Mouse (Mus musculus): Measurements from ENCODE around the gene Sirt7. TPM values are rescaled to one million over a fixed set of nuclear protein-coding genes. Genes with fewer than 3 reads are reported as not detected.
"Not testable (repeated sequence)": the region's sequence is repeated elsewhere in the genome, so short reads cannot be mapped to it uniquely, and the experiment has no call there.

Sirt7 gene
- polyA plus RNA-seq, 1 experiment from 2014 or later: 20.8 TPM

- H3K27ac ChIP-seq (replicated peaks; ENCODE audit: low read depth, low read length); DNase-seq (ENCODE audit: low spot score); H3K9ac ChIP-seq (replicated peaks; ENCODE audit: low read length); ATAC-seq (replicated peaks; ENCODE audit: insufficient number of reproducible peaks, low FRiP score, low TSS enrichment, low read depth); H3K27me3 ChIP-seq (ENCODE audit: control insufficient read depth, insufficient read depth, low read length); H3K9me3 ChIP-seq (replicated peaks; ENCODE audit: control insufficient read depth, low read length); H3K4me2 ChIP-seq (ENCODE audit: low read depth, low read length); H3K4me3 ChIP-seq (ENCODE audit: low read depth, low read length): not testable (repeated sequence)
- Histone ChIP-seq H3K4me1 (ENCODE audit: control insufficient read depth, insufficient read depth, low read length) (peaks cover 14% of the 10 kb centered on the region), H3K36me3 (replicated peaks; ENCODE audit: control insufficient read depth, insufficient read depth, low read depth, low read length) (peaks cover 15% of the 10 kb centered on the region)
- 96% methylated on average over 2 of the region's 2 CpGs for WGBS
Measured at GRCm38 (mm10) chr11:120582982-120583293, 42.1 kb downstream of the Sirt7 start.

- Histone ChIP-seq H3K27ac (replicated peaks; ENCODE audit: low read depth, low read length) (peak overlapping the region; percentile 89), H3K4me1 (ENCODE audit: control insufficient read depth, insufficient read depth, low read length) (peaks cover 14% of the 10 kb centered on the region), H3K4me3 (ENCODE audit: low read depth, low read length) (peak overlapping the region; percentile 94; the same call in 1 of the 2 replicates), H3K4me2 (ENCODE audit: low read depth, low read length) (peak overlapping the region; percentile 90), H3K36me3 (replicated peaks; ENCODE audit: control insufficient read depth, insufficient read depth, low read depth, low read length) (peaks cover 17% of the 10 kb centered on the region), H3K9ac (replicated peaks; ENCODE audit: low read length) (peak overlapping the region; percentile 95), H3K27me3 (ENCODE audit: control insufficient read depth, insufficient read depth, low read length) (no peaks in the 10 kb centered on the region), H3K9me3 (replicated peaks; ENCODE audit: control insufficient read depth, low read length) (peaks cover 3% of the 10 kb centered on the region)
- 82% methylated on average over 8 of the region's 8 CpGs for WGBS
- DNase-seq (ENCODE audit: low spot score) (peak; percentile 38), ATAC-seq (replicated peaks; ENCODE audit: insufficient number of reproducible peaks, low FRiP score, low TSS enrichment, low read depth) (no peak)
Measured at GRCm38 (mm10) chr11:120582268-120582981, 42.6 kb downstream of the Sirt7 start.

- Histone ChIP-seq H3K4me3 (ENCODE audit: low read depth, low read length) (peak within 1 kb of the TSS; percentile 94), H3K27ac (replicated peaks; ENCODE audit: low read depth, low read length) (peak within 1 kb of the TSS; percentile 89), H3K9ac (replicated peaks; ENCODE audit: low read length) (peak within 1 kb of the TSS; percentile 95), H3K36me3 (replicated peaks; ENCODE audit: control insufficient read depth, insufficient read depth, low read depth, low read length) (peaks cover 17% of the 10 kb centered on the region), H3K4me2 (ENCODE audit: low read depth, low read length) (peak within 1 kb of the TSS; percentile 90), H3K4me1 (ENCODE audit: control insufficient read depth, insufficient read depth, low read length) (peaks cover 14% of the 10 kb centered on the region), H3K9me3 (replicated peaks; ENCODE audit: control insufficient read depth, low read length) (peaks cover 3% of the 10 kb centered on the region), H3K27me3 (ENCODE audit: control insufficient read depth, insufficient read depth, low read length) (no peaks in the 10 kb centered on the region)
- ATAC-seq (replicated peaks; ENCODE audit: insufficient number of reproducible peaks, low FRiP score, low TSS enrichment, low read depth) (no peak; the same call in 1 of the 2 replicates), DNase-seq (ENCODE audit: low spot score) (peak; percentile 87)
- whole genome bisulfite sequencing: 6% methylated on average over 61 of the region's 75 CpGs
Measured at GRCm38 (mm10) chr11:120581490-120582267, 43.4 kb downstream of the Sirt7 start, which contains the start of gene Arhgdia. Arhgdia (minus strand) TSS chr11:120581624.

GRCm38 (mm10) chr11:120580871-120581331 lies 44.1 kb downstream of the Sirt7 start:
- peak overlapping the region; percentile 95 for H3K9ac ChIP-seq (replicated peaks; ENCODE audit: low read length)
- peak overlapping the region; percentile 90 for H3K4me2 ChIP-seq (ENCODE audit: low read depth, low read length)
- H3K36me3 ChIP-seq (replicated peaks; ENCODE audit: control insufficient read depth, insufficient read depth, low read depth, low read length): peaks cover 17% of the 10 kb centered on the region
- H3K27ac ChIP-seq (replicated peaks; ENCODE audit: low read depth, low read length): peak overlapping the region; percentile 89
- ATAC-seq (replicated peaks; ENCODE audit: insufficient number of reproducible peaks, low FRiP score, low TSS enrichment, low read depth): no peak
- H3K4me3 ChIP-seq (ENCODE audit: low read depth, low read length): peak overlapping the region; percentile 94
- WGBS: under 1% methylated on average over 42 of the region's 44 CpGs
- H3K4me1 ChIP-seq (ENCODE audit: control insufficient read depth, insufficient read depth, low read length): peaks cover 14% of the 10 kb centered on the region
- peaks cover 3% of the 10 kb centered on the region for H3K9me3 ChIP-seq (replicated peaks; ENCODE audit: control insufficient read depth, low read length)
- peak; percentile 40 for DNase-seq (ENCODE audit: low spot score)
- H3K27me3 ChIP-seq (ENCODE audit: control insufficient read depth, insufficient read depth, low read length): no peaks in the 10 kb centered on the region

GRCm38 (mm10) chr11:120580190-120580589 lies 44.9 kb downstream of the Sirt7 start:
- peak overlapping the region; percentile 94 for H3K4me3 ChIP-seq (ENCODE audit: low read depth, low read length)
- peak overlapping the region; percentile 95 for H3K9ac ChIP-seq (replicated peaks; ENCODE audit: low read length)
- H3K9me3 ChIP-seq (replicated peaks; ENCODE audit: control insufficient read depth, low read length): peaks cover 3% of the 10 kb centered on the region
- peak overlapping the region; percentile 89; the same call in 1 of the 2 replicates for H3K27ac ChIP-seq (replicated peaks; ENCODE audit: low read depth, low read length)
- 62% methylated on average over 7 of the region's 7 CpGs for WGBS
- H3K27me3 ChIP-seq (ENCODE audit: control insufficient read depth, insufficient read depth, low read length): no peaks in the 10 kb centered on the region
- H3K36me3 ChIP-seq (replicated peaks; ENCODE audit: control insufficient read depth, insufficient read depth, low read depth, low read length): peaks cover 17% of the 10 kb centered on the region
- peak overlapping the region; percentile 90 for H3K4me2 ChIP-seq (ENCODE audit: low read depth, low read length)
- no peak for ATAC-seq (replicated peaks; ENCODE audit: insufficient number of reproducible peaks, low FRiP score, low TSS enrichment, low read depth)
- no peak for DNase-seq (ENCODE audit: low spot score)
- H3K4me1 ChIP-seq (ENCODE audit: control insufficient read depth, insufficient read depth, low read length): peaks cover 14% of the 10 kb centered on the region

- H3K4me3 ChIP-seq (ENCODE audit: low read depth, low read length): peak overlapping the region; percentile 94
- DNase-seq (ENCODE audit: low spot score) (peak; percentile 93), ATAC-seq (replicated peaks; ENCODE audit: insufficient number of reproducible peaks, low FRiP score, low TSS enrichment, low read depth) (no peak)
- H3K9me3 ChIP-seq (replicated peaks; ENCODE audit: control insufficient read depth, low read length): peaks cover 3% of the 10 kb centered on the region
- H3K4me1 ChIP-seq (ENCODE audit: control insufficient read depth, insufficient read depth, low read length): peaks cover 14% of the 10 kb centered on the region
- H3K4me2 ChIP-seq (ENCODE audit: low read depth, low read length): peak overlapping the region; percentile 90
- peaks cover 17% of the 10 kb centered on the region for H3K36me3 ChIP-seq (replicated peaks; ENCODE audit: control insufficient read depth, insufficient read depth, low read depth, low read length)
- H3K27ac ChIP-seq (replicated peaks; ENCODE audit: low read depth, low read length): no peak overlapping the region
- peak overlapping the region; percentile 95 for H3K9ac ChIP-seq (replicated peaks; ENCODE audit: low read length)
- no peaks in the 10 kb centered on the region for H3K27me3 ChIP-seq (ENCODE audit: control insufficient read depth, insufficient read depth, low read length)
- 61% methylated on average over 15 of the region's 15 CpGs for WGBS
Measured at GRCm38 (mm10) chr11:120579316-120580107, 45.5 kb downstream of the Sirt7 start.

GRCm38 (mm10) chr11:120578694-120579243 lies 46.3 kb downstream of the Sirt7 start:
- Histone ChIP-seq H3K36me3 (replicated peaks; ENCODE audit: control insufficient read depth, insufficient read depth, low read depth, low read length) (peaks cover 14% of the 10 kb centered on the region), H3K9me3 (replicated peaks; ENCODE audit: control insufficient read depth, low read length) (no peaks in the 10 kb centered on the region; the same call in 1 of the 2 replicates)
- no peak for DNase-seq (ENCODE audit: low spot score)

More at GRCm38 (mm10) chr11:120578694-120579243, 46.3 kb downstream of the Sirt7 start:
- Histone ChIP-seq H3K27me3 (ENCODE audit: control insufficient read depth, insufficient read depth, low read length) (no peaks in the 10 kb centered on the region), H3K4me2 (ENCODE audit: low read depth, low read length) (no peak overlapping the region), H3K9ac (replicated peaks; ENCODE audit: low read length) (peak overlapping the region; percentile 13; the same call in 1 of the 2 replicates), H3K4me3 (ENCODE audit: low read depth, low read length) (no peak overlapping the region), H3K4me1 (ENCODE audit: control insufficient read depth, insufficient read depth, low read length) (peaks cover 14% of the 10 kb centered on the region), H3K27ac (replicated peaks; ENCODE audit: low read depth, low read length) (no peak overlapping the region)
- WGBS: 77% methylated on average over 11 of the region's 11 CpGs
- no peak for ATAC-seq (replicated peaks; ENCODE audit: insufficient number of reproducible peaks, low FRiP score, low TSS enrichment, low read depth)

Measured in embryonic facial prominence, embryonic 11.5 days (tissue).